Mouse (Mus musculus): ENCODE data around the gene Calr. TPM values are rescaled to one million over a fixed set of nuclear protein-coding genes. Genes with fewer than 3 reads are reported as not detected.

Calr gene
- 735 and 764 TPM in 2 replicates for polyA plus RNA-seq (2016; fragmentation: Nextera tagmentation; extraction: Ambion mirVana)

DNA sequence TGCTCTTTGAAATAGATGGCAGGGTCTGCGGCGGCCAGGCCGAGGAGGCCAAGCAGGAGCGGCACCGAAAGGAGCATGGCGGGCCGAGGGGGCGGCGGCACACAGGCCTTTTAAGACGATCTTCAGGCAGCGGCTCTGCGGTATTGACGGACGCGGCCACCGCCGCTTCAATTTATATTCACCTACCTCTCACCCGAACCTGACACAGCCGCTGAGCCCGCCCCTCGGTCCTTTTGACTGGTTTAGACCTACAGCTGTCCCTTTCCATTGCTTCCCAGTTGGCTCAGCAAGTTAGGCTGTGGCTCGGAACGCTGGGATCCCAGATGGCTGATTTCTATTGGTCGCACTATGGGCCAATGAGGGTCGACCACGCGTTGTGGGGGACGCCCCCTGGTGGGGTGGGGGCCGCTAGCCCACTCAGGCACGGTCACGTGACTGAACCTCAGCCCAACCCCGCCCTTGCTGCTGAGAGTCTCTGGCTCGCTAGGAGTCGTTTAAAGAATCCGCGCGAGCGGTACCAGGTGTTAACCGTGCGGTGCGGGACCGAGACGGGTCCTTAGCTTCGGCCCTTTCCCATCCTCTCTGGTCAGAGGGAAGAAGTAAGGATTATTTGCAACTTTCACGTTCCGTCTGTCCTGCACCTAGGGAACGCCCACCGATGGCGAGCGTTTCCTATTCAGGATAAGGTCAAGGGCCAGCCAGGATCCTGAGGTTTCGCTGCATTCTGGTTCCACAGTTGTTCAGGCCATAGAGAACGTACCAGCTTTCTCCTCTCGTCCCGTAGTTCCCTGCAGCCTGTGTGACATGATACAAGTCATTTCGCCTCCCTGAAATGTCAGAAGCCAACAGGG lies at the start of gene Calr:
Calr (minus strand) TSS at position 213 of the 851 bp plus-strand sequence.
- WGBS: under 1% methylated on average over 55 of the region's 55 CpGs
- Histone ChIP-seq H3K27ac (peak within 1 kb of the TSS; percentile 97), H3K27me3 (ENCODE audit: poor library complexity, severe bottlenecking) (no peaks in the 10 kb centered on the region), H3K4me1 (peaks cover 41% of the 10 kb centered on the region), H3K36me3 (replicated peaks) (peaks cover 42% of the 10 kb centered on the region), H3K4me3 (peak within 1 kb of the TSS; percentile 97), H3K9me3 (no peaks in the 10 kb centered on the region)
- peak; percentile 99 for DNase-seq (ENCODE audit: extremely low spot score, low spot score)

GRCm38 (mm10) chr8:84895963-84896362 lies 49.2 kb upstream of the Calr start:
- H3K27me3 ChIP-seq (ENCODE audit: poor library complexity, severe bottlenecking): peaks cover 13% of the 10 kb centered on the region
- H3K9me3 ChIP-seq: no peaks in the 10 kb centered on the region
- no peak overlapping the region for H3K4me3 ChIP-seq
- H3K27ac ChIP-seq: no peak overlapping the region
- WGBS: 92% methylated on average over 5 of the region's 5 CpGs
- no peak for DNase-seq (ENCODE audit: extremely low spot score, low spot score)
- H3K4me1 ChIP-seq: peaks cover 26% of the 10 kb centered on the region
- peaks cover 14% of the 10 kb centered on the region for H3K36me3 ChIP-seq (replicated peaks)

- no peaks in the 10 kb centered on the region for H3K27me3 ChIP-seq (ENCODE audit: poor library complexity, severe bottlenecking)
- peak within 1 kb of the TSS; percentile 86 for H3K27ac ChIP-seq
- H3K4me1 ChIP-seq: peaks cover 26% of the 10 kb centered on the region
- H3K4me3 ChIP-seq: peak within 1 kb of the TSS; percentile 84
- peaks cover 32% of the 10 kb centered on the region for H3K36me3 ChIP-seq (replicated peaks)
- 0% methylated on average over 11 of the region's 11 CpGs for WGBS
- DNase-seq (ENCODE audit: extremely low spot score, low spot score): peak; percentile 89
- no peaks in the 10 kb centered on the region for H3K9me3 ChIP-seq
Observed at GRCm38 (mm10) chr8:84893709-84894134, 47.0 kb upstream of the Calr start, which contains the start of gene Gcdh. Gene Gcdh, minus strand, starts transcription at chr8:84893921.

DNA sequence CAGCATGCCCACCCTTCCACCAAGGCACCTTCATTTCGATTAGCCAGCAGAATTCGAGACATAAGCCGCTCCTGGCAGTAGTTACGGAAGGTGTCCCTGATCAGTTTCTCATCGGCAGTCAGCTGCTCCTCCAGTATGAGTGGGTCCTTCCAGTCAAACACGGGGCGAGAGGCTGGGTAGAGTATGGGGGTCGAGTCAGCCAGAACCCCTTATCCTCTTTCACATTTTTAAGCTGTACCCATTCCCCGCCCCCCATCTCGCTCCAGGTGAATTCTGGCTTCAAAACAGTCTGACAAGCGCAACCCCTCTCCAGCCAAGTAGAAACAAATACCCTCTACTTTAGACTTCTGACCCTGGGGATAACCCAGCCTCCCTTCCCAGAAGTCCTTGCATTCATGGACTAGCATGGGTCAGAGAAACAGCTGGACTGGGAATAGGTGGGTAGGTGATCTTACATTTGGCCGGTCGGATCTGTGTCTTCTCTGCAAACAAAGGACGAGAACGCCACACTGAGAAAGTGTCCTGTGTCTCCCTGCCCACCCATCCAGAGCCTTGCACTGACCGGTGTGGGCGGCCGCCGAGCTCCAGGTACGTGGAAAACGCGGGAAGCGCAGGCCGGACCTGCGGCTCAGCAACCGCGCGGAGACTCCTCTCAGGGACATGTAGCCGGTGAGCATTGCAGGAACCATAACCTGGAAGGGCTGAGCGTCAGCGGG lies 46.4 kb upstream of the Calr start:
- Histone ChIP-seq H3K36me3 (replicated peaks) (peaks cover 38% of the 10 kb centered on the region), H3K27me3 (ENCODE audit: poor library complexity, severe bottlenecking) (no peaks in the 10 kb centered on the region), H3K4me3 (peak overlapping the region; percentile 84), H3K27ac (peak overlapping the region; percentile 86), H3K9me3 (no peaks in the 10 kb centered on the region), H3K4me1 (peaks cover 26% of the 10 kb centered on the region)
- WGBS: 13% methylated on average over 31 of the region's 31 CpGs
- no peak for DNase-seq (ENCODE audit: extremely low spot score, low spot score)

DNA sequence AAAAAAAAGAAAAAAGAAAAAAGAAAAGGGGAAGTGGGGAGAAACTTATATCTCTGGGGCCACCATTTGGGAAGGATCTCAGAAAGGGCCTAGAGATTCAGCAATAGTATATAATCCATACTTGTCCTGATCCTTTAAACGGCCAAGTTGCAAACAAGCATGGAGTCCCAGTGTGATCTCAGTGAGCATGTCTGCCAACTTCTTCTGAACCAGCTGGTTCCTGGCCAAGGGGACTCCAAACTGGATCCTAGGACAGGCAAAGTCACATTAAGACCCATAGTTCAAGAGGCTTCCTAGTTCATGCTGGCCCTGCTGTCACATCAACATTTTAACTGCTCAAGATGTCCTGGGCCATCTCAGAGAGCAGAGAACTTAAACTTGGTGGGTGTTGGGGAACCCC lies 42.4 kb upstream of the Calr start:
- peaks cover 69% of the 10 kb centered on the region for H3K36me3 ChIP-seq (replicated peaks)
- DNase-seq (ENCODE audit: extremely low spot score, low spot score): no peak

GRCm38 (mm10) chr8:84888280-84888679 lies 41.5 kb upstream of the Calr start:
- Histone ChIP-seq H3K36me3 (replicated peaks) (peaks cover 73% of the 10 kb centered on the region), H3K4me3 (no peak overlapping the region), H3K27ac (no peak overlapping the region), H3K27me3 (ENCODE audit: poor library complexity, severe bottlenecking) (no peaks in the 10 kb centered on the region), H3K9me3 (no peaks in the 10 kb centered on the region), H3K4me1 (peaks cover 12% of the 10 kb centered on the region)
- no peak for DNase-seq (ENCODE audit: extremely low spot score, low spot score)
- WGBS: 94% methylated on average over 3 of the region's 3 CpGs

More for the DNA sequence above, 42.4 kb upstream of the Calr start:
- WGBS: 97% methylated on average over 1 of the region's 1 CpGs
- no peaks in the 10 kb centered on the region for H3K27me3 ChIP-seq (ENCODE audit: poor library complexity, severe bottlenecking)
- H3K27ac ChIP-seq: no peak overlapping the region
- no peak overlapping the region for H3K4me3 ChIP-seq
- no peaks in the 10 kb centered on the region for H3K9me3 ChIP-seq
- peaks cover 20% of the 10 kb centered on the region for H3K4me1 ChIP-seq

DNA sequence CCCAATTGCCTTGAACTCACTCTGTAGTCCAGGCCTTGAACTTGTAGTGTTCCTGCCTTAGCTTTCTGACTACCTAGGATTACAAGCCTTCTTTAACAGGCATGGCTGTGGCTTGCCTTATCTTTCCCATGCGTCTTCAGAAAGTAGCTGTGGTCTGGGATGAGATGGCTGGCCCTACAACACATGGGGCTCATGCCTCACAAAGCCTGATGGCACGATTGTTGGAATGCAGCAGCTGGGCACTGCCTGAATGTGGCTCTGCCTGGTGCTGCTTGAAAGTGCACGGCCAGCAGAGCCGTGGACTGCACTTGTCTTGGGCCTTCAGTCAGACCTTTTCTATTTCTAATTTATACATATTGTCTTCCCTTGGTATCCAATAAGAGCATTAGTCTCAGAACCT lies 38.0 kb upstream of the Calr start:
- Histone ChIP-seq H3K27ac (no peak overlapping the region), H3K4me3 (no peak overlapping the region), H3K4me1 (no peaks in the 10 kb centered on the region), H3K27me3 (ENCODE audit: poor library complexity, severe bottlenecking) (no peaks in the 10 kb centered on the region), H3K36me3 (replicated peaks) (peaks cover 52% of the 10 kb centered on the region), H3K9me3 (no peaks in the 10 kb centered on the region)
- WGBS: 89% methylated on average over 4 of the region's 4 CpGs
- DNase-seq (ENCODE audit: extremely low spot score, low spot score): no peak

- Histone ChIP-seq H3K4me1 (no peaks in the 10 kb centered on the region), H3K36me3 (replicated peaks) (peaks cover 14% of the 10 kb centered on the region), H3K4me3 (no peak overlapping the region), H3K27me3 (ENCODE audit: poor library complexity, severe bottlenecking) (no peaks in the 10 kb centered on the region; the same call in 1 of the 2 replicates), H3K9me3 (no peaks in the 10 kb centered on the region), H3K27ac (no peak overlapping the region)
- 81% methylated on average over 1 of the region's 1 CpGs for WGBS
- DNase-seq (ENCODE audit: extremely low spot score, low spot score): no peak
Observed at GRCm38 (mm10) chr8:84878915-84879314, 32.2 kb upstream of the Calr start.

GRCm38 (mm10) chr8:84877297-84878035 lies 30.7 kb upstream of the Calr start:
- Histone ChIP-seq H3K27me3 (ENCODE audit: poor library complexity, severe bottlenecking) (peaks cover 12% of the 10 kb centered on the region), H3K4me1 (peaks cover 11% of the 10 kb centered on the region), H3K36me3 (replicated peaks) (peaks cover 7% of the 10 kb centered on the region; the same call in 1 of the 2 replicates), H3K27ac (no peak overlapping the region), H3K9me3 (no peaks in the 10 kb centered on the region), H3K4me3 (no peak overlapping the region)
- no peak for DNase-seq (ENCODE audit: extremely low spot score, low spot score)
- WGBS: 89% methylated on average over 3 of the region's 3 CpGs

DNA sequence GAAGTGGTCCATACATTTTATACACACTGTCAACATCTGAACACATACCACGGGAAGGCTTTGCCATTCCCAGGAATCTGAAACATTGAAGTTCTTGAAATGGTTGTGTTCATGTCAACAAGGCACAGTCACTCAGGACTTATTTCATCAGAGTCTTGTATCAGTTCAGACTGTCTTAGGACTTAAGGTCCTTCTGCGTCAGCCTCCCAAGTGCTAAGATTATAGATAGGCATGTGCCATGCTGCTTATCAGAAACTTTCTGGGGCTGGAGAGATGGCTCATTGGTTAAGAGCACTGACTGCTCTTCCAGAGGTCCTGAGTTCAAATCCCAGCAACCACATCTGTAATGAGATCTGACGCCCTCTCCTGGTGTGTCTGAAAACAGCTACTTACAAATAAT lies 27.6 kb upstream of the Calr start:
- 90% methylated on average over 3 of the region's 3 CpGs for WGBS
- Histone ChIP-seq H3K9me3 (no peaks in the 10 kb centered on the region), H3K4me3 (no peak overlapping the region), H3K36me3 (replicated peaks) (peaks cover 12% of the 10 kb centered on the region), H3K4me1 (peaks cover 20% of the 10 kb centered on the region), H3K27me3 (ENCODE audit: poor library complexity, severe bottlenecking) (peaks cover 19% of the 10 kb centered on the region), H3K27ac (no peak overlapping the region)
- no peak for DNase-seq (ENCODE audit: extremely low spot score, low spot score)

- H3K4me3 ChIP-seq: peak overlapping the region; percentile 57
- peaks cover 26% of the 10 kb centered on the region for H3K36me3 ChIP-seq (replicated peaks)
- peaks cover 19% of the 10 kb centered on the region for H3K27me3 ChIP-seq (ENCODE audit: poor library complexity, severe bottlenecking)
- DNase-seq (ENCODE audit: extremely low spot score, low spot score): no peak
- WGBS: 67% methylated on average over 4 of the region's 4 CpGs
- no peaks in the 10 kb centered on the region for H3K9me3 ChIP-seq
- H3K27ac ChIP-seq: peak overlapping the region; percentile 81; the same call in 1 of the 2 replicates
- H3K4me1 ChIP-seq: peaks cover 20% of the 10 kb centered on the region
Observed at GRCm38 (mm10) chr8:84873016-84873415, 26.3 kb upstream of the Calr start.

DNA sequence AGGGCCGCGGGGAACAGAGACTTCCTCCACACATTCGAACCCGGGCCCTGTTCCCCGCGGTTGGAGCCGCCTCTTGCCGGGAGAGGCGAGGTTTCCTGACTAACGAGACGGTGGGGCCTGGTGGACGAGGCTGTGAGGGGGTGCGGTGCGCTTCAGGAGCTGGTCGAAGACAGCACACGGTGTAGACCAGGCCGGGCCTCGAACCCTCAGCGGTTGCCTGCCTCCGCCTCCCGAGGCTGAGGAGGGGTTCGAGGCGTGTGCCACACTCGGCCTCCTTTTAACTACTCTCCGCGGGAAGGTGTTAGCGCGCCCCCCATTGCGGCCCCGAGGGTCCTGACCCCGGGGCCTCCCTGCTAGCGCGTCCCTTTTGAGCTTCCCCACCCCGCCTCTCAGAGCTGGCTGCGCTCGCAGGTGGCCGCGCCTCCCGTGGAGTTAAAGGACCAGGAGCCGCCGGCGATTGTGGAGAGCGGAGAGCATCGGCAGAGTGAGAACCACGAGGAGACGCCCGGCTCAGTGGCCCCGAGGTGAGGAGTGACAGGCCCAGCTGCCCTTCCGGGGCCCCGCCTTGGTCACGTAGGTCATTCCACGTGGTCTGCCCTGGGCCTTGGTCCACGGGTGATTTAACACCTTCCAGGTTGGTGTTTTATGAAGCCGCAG lies 25.7 kb upstream of the Calr start:
- H3K36me3 ChIP-seq (replicated peaks): peaks cover 28% of the 10 kb centered on the region
- peak; percentile 51 for DNase-seq (ENCODE audit: extremely low spot score, low spot score)
- peak overlapping the region; percentile 57 for H3K4me3 ChIP-seq
- H3K27me3 ChIP-seq (ENCODE audit: poor library complexity, severe bottlenecking): peaks cover 19% of the 10 kb centered on the region
- H3K27ac ChIP-seq: peak overlapping the region; percentile 81
- H3K9me3 ChIP-seq: no peaks in the 10 kb centered on the region
- 4% methylated on average over 54 of the region's 54 CpGs for WGBS
- peaks cover 20% of the 10 kb centered on the region for H3K4me1 ChIP-seq
